Mouse (Mus musculus) gonadal fat pad, adult 2 months (tissue): Measurements from ENCODE around the gene Klk11. TPM values are rescaled to one million over a fixed set of nuclear protein-coding genes. Genes with fewer than 3 reads are reported as not detected.

Experiments
- DNase-seq: peaks from one replicate; pipeline ENCODE4 v3.0.0-alpha.2; 2012; ENCODE audit warnings: low read depth
- polyA plus RNA-seq: library from polyadenylated mRNA; depleted of rRNA; stranded (reverse); fragments of >200 nt; gene quantifications from 2 replicates; pipeline ENCODE4 v1.2.3, GENCODE M21; 2012; rRNA removed

Gene Klk11
- polyA plus RNA-seq, 1 experiment, result not detected

- no peak for DNase-seq
Observed at GRCm38 (mm10) chr7:43796355-43796754, 22.0 kb downstream of the Klk11 start.

- DNase-seq, result no peak
Observed at GRCm38 (mm10) chr7:43797333-43797769, 22.9 kb downstream of the Klk11 start, which contains the start of gene Klk8. Gene Klk8 (plus strand): TSS chr7:43797577.

- DNase-seq, result no peak
Observed at GRCm38 (mm10) chr7:43797844-43798462, 23.5 kb downstream of the Klk11 start.

GRCm38 (mm10) chr7:43799876-43800275 lies 25.5 kb downstream of the Klk11 start:
- no peak for DNase-seq

- DNase-seq, result no peak
Observed at GRCm38 (mm10) chr7:43810994-43811393, 36.6 kb downstream of the Klk11 start, which contains the start of gene Klk7. Gene Klk7 (plus strand): TSS chr7:43811294.

GRCm38 (mm10) chr7:43815211-43815610 lies 40.8 kb downstream of the Klk11 start:
- DNase-seq, result no peak

- no peak for DNase-seq
Observed at GRCm38 (mm10) chr7:43816746-43817145, 42.3 kb downstream of the Klk11 start.

- no peak for DNase-seq
Observed at GRCm38 (mm10) chr7:43821581-43821980, 47.2 kb downstream of the Klk11 start.

GRCm38 (mm10) chr7:43824199-43824598 lies 49.8 kb downstream of the Klk11 start, which contains the start of gene Klk6:
Gene Klk6 (plus strand): TSS chr7:43824499.
- DNase-seq, result no peak

GRCm38 (mm10) chr7:43826056-43826455 lies 51.7 kb downstream of the Klk11 start:
- DNase-seq, result no peak

- no peak for DNase-seq
Observed at GRCm38 (mm10) chr7:43827706-43828105, 53.3 kb downstream of the Klk11 start.

Other genes starting within 250 kb of the Klk11 start
- 11.1 and 11.2 TPM in 2 replicates for gene Cd33, start 230.2 kb upstream of the Klk11 start, polyA plus RNA-seq
- 1.9 and 2.4 TPM in 2 replicates for gene Zfp658, start 212.3 kb upstream of the Klk11 start, polyA plus RNA-seq
- 3.2 and 4.2 TPM in 2 replicates for gene Zfp719, start 195.0 kb upstream of the Klk11 start, polyA plus RNA-seq
- 0.08 and 0.18 TPM in 2 replicates for gene Zfp819, start 167.4 kb upstream of the Klk11 start, polyA plus RNA-seq
- gene Ceacam18, start 139.9 kb upstream of the Klk11 start, polyA plus RNA-seq, result not detected in 2 replicates
- gene Siglece, start 114.4 kb upstream of the Klk11 start, polyA plus RNA-seq, result 3.1 and 5.4 TPM in 2 replicates
- gene Ctu1, start 102.6 kb upstream of the Klk11 start, polyA plus RNA-seq, result 11.5 and 15.1 TPM in 2 replicates
- gene Klk14, start 84.2 kb upstream of the Klk11 start, polyA plus RNA-seq, result 0.13 TPM in 1 of 2 replicates, not detected in the other
- gene Klk13, start 62.0 kb upstream of the Klk11 start, polyA plus RNA-seq, result 0.22 and 0.38 TPM in 2 replicates
- not detected in 2 replicates for gene Klk12, start 5.7 kb upstream of the Klk11 start, polyA plus RNA-seq
- gene Klk10, start 6.4 kb downstream of the Klk11 start, polyA plus RNA-seq, result 0.67 and 1.1 TPM in 2 replicates
- not detected in 2 replicates for gene Klk9, start 17.3 kb downstream of the Klk11 start, polyA plus RNA-seq
- gene Klk8, start 23.0 kb downstream of the Klk11 start, polyA plus RNA-seq, result 1.1 and 1.6 TPM in 2 replicates
- not detected in 2 replicates for gene Klk7, start 36.7 kb downstream of the Klk11 start, polyA plus RNA-seq
- not detected in 2 replicates for gene Klk6, start 49.9 kb downstream of the Klk11 start, polyA plus RNA-seq
- not detected in 2 replicates for gene Klk5, start 67.4 kb downstream of the Klk11 start, polyA plus RNA-seq
- gene Klk4, start 106.6 kb downstream of the Klk11 start, polyA plus RNA-seq, result not detected in 2 replicates
- gene Klk15, start 159.1 kb downstream of the Klk11 start, polyA plus RNA-seq, result not detected in 2 replicates
- 0.57 and 0.96 TPM in 2 replicates for gene Klk1b8, start 176.1 kb downstream of the Klk11 start, polyA plus RNA-seq
- not detected in 2 replicates for gene Klk1b1, start 192.1 kb downstream of the Klk11 start, polyA plus RNA-seq
- not detected in 2 replicates for gene Klk1b9, start 201.5 kb downstream of the Klk11 start, polyA plus RNA-seq
- gene Klk1b11, start 221.3 kb downstream of the Klk11 start, polyA plus RNA-seq, result 0.25 and 0.66 TPM in 2 replicates
- 0.81 and 1.6 TPM in 2 replicates for gene Klk1b26, start 237.6 kb downstream of the Klk11 start, polyA plus RNA-seq